Mouse (Mus musculus): ENCODE results near the gene Olfr1337.

DNA sequence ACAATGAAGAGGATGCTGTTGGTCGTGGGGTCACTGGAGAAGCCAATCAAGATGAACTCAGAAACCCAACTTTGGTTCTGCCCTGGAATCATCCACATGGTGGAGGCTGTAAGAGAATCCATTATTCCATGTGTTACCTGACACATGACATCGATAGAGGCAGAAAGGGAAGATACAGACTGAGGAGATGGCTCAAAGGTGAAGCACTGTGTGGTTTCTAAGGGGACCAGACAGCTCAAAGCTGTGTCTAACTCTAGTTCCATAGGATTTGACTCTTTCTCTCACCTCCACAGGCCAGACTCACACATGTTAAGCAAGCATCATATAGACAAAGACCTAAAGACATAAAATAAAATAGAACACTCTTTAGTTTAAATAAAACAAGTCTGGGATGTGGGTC, at the start of gene Olfr1337:
- TF ChIP-seq POLR2A (IDR thresholded peaks at IDR 0.05; ENCODE audit: borderline replicate concordance, extremely low read depth, low read depth, low read length) (no peak), CTCF (IDR thresholded peaks at IDR 0.05; ENCODE audit: insufficient read depth, low read length) (no peak)
